Mouse (Mus musculus) liver, adult (tissue): ENCODE measurements around the gene Mrpl55.
A peak's percentile ranks its signal among the peaks of the same experiment; 100 is the strongest.

Experiments
- GATA4 ChIP-seq: IDR thresholded peaks from 2 replicates; pipeline ENCODE4 v1.6.1; 2014; ENCODE audit warnings: mild to moderate bottlenecking, low read length; ENCODE audit not compliant: insufficient replicate concordance

The Mrpl55 gene

GRCm38 (mm10) chr11:59216955-59217354 is 14.7 kb downstream of the Mrpl55 start:
- no peak for TF ChIP-seq GATA4

GRCm38 (mm10) chr11:59218389-59218998 is 16.2 kb downstream of the Mrpl55 start:
- no peak for TF ChIP-seq GATA4

DNA sequence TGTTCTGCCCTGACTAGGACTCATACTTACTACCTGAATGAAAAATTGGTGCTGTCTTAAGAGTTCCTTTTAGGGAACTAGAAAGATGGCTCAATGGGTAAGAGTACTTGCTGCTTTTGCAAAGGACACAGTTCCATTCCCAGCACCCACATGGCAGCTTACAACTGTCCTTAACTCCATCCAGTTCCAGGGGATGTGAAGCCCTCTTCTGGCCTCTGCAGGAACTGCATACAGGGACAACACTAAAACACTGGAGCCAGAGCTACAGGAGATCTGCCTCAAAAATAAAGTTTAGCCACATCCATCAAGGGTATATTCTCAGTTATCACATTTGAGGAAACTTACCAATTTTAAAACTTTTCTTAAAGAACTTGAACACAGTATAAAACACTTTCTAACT is 16.8 kb downstream of the Mrpl55 start:
- TF ChIP-seq GATA4, result no peak

DNA sequence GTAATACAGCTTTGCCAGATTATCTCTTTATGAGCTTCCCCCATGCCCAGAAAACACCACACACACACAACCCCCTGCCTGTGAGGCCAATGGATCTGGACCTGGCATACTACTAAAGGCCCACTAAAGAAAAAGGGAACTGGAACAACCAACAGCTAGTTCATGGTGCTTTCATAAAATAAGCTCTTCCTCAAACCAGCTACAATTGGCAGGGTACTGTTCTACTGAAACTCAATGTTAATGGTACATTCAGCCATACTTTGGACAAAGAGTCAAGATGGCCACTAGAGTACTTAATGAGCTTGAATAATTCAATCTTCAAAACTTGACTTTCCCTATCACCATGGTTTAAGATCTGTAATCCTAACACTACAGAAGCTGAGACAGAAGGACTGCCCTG is 19.3 kb downstream of the Mrpl55 start:
- TF ChIP-seq GATA4, result no peak

DNA sequence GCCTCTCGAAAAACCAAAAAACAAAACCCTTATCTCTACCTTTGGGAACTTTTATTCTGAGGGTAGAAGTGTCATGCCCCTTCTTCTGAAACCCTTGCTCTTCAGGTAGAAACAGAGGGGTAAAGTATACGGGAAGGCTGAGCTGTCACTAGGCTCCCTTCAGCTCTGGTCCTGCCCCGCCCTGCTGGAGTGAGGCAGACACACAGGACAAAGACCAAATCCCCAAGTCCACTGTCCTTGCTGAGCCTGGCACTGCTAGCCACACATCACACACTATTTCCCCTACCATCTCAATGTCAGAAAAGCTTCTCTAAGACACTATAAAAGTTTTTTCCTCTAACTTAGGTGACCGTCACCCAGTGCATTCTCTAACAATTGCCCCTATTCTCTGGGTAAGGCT is 20.0 kb downstream of the Mrpl55 start:
- TF ChIP-seq GATA4, result no peak

GRCm38 (mm10) chr11:59224025-59224424 is 21.7 kb downstream of the Mrpl55 start:
- TF ChIP-seq GATA4, result no peak

GRCm38 (mm10) chr11:59224470-59224869 is 22.2 kb downstream of the Mrpl55 start:
- TF ChIP-seq GATA4, result no peak

- TF ChIP-seq GATA4, result no peak
Measured at GRCm38 (mm10) chr11:59225167-59225566, 22.9 kb downstream of the Mrpl55 start.

DNA sequence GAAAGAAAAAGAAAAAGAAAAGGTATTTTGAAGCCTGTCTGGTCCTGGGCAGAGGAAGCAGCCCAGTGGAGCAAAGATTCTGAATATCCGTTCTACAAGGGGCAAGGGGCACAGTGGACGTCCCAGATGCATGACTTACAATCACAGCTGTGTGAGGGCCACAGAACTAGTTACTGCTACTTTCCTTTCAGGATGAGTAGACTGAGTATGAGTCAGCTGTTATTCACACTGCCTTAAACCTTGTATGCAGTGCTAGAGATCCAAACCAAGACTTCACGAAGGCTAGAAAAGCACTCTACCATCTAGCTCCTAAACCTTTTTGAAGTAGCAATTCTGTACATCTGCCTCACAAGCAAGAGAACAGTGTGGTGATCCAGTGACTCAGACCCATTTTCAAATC is 24.0 kb downstream of the Mrpl55 start:
- TF ChIP-seq GATA4, result no peak

GRCm38 (mm10) chr11:59226787-59227603 is 24.7 kb downstream of the Mrpl55 start:
- TF ChIP-seq GATA4, result no peak

- TF ChIP-seq GATA4, result no peak
Measured at GRCm38 (mm10) chr11:59227604-59228121, 25.4 kb downstream of the Mrpl55 start.

- peak; percentile 19; the same call in 1 of the 2 replicates for TF ChIP-seq GATA4
Measured at GRCm38 (mm10) chr11:59228122-59228953, 26.1 kb downstream of the Mrpl55 start, which contains the start of gene Arf1. Gene Arf1, minus strand, starts transcription at chr11:59228270.

DNA sequence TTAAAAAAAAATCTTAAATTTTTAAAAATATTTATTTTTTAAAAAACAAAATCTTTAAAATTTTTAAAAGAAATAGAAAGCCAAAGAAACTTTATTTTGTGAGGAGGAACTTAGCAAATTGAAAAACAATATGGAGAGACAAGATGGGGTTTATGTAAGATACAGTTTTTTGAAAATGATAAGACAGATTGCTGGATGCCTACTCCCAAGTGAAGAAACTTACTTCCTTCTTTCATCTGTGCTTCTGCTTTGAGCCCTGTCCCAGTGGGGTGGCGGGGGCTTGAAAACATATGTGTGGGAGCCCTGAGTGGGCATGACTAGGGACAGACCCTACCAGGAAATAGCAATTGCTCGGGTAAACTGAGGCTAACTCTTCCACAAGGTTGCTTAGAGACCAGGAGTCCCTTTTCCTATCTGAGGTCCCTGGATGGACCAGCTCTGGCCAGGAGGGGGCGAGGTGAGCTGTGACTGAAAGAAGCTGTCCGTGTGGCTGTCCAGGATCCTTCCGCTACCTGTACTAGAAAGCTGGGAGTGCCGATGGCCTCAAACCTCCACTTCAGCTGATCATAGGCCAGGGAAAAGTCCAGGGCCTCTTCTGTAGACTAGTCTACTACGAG is 28.0 kb downstream of the Mrpl55 start:
- TF ChIP-seq GATA4, result no peak

DNA sequence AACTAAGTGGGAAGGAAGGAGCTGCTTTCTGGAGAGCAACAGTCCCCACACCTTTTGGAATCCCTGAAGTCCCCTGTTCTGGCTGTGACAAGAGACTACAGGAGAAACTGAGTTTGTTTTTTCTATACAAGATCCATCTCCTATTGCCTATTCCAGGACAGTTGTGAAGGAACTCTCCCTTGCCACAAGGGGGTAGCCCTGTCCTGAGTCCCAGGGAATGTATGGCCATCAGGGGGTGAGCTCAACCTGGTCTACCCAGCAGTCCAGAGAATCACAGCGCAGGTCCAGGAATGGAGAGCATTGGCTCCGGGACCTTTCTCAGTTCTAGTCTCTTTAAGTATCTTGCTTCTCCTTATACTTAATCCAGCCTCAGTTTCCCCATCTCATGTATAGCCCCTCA is 30.5 kb downstream of the Mrpl55 start:
- no peak for TF ChIP-seq GATA4

DNA sequence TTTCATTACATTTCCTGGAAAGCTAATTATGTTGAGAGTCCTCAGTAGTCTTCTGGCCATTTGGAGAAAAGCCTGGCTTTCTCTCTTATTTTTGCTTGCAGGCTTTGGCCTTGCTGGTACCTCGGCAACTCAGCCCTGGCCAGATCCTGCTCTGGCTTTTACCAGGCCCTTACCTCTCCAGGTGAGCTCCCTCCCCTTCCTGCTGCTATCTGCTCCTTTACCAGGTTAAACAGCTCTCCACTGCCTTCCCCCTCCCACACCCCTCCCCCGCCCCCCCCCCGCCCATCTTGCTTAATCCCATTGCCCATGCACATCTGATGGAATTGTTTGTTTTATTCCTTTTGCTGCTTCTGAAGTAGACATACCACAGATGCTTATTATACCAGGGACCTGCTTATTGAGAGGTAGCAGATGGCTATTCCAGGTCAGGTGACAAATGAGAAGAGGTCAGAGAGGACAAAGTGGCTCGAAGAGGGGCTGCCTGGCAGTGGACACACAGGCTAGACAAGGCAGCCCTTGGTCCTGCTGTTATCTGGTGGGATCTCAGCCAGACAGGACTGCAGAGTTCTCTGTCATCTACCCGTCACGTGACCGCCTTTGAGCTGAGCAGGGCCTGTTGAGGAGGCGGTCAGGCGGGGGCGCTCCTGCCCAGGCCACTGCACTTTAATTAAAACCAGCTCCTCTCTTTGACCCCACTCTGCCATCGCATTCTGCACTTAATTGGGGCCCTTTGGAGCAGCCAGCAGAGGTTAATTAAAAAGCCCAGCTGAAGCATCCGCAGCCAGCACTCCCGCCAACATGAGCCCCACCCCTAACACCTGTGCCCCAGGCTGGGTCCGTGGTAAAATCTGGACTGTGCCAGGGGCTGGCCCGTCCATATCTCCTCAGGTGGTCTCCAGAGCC is 36.5 kb downstream of the Mrpl55 start:
- peak; percentile 65; the same call in 1 of the 2 replicates for TF ChIP-seq GATA4

DNA sequence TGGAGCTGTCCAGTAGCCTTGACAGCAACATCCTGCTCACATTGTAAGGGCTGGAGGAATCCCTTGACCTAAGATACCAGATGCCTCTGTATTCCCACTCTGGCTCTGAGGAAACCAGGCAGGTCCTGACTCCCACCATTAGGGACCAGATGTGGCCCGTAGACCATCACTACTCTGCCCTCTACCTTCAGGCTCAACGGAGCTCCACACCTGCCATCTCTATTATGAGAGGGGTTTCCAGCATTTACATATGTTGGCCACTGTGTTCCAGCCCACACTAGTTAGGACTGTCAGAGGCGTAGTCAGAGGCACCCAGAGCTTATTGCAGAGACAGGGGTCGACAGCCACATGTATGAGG is 37.1 kb downstream of the Mrpl55 start:
- no peak for TF ChIP-seq GATA4
